Mouse (Mus musculus) thymus, postnatal 36 days (tissue): Measurements from ENCODE around the gene Nsmce1.
"Not testable (repeated sequence)": the region's sequence is repeated elsewhere in the genome, so short reads cannot be mapped to it uniquely, and the experiment has no call there.

Experiments
- DNase-seq, 2 experiments: peaks; one replicate each; pipeline ENCODE4 v3.0.0; 2022; ENCODE audit warnings: mixed read lengths in 2 of 2

Gene Nsmce1

DNA sequence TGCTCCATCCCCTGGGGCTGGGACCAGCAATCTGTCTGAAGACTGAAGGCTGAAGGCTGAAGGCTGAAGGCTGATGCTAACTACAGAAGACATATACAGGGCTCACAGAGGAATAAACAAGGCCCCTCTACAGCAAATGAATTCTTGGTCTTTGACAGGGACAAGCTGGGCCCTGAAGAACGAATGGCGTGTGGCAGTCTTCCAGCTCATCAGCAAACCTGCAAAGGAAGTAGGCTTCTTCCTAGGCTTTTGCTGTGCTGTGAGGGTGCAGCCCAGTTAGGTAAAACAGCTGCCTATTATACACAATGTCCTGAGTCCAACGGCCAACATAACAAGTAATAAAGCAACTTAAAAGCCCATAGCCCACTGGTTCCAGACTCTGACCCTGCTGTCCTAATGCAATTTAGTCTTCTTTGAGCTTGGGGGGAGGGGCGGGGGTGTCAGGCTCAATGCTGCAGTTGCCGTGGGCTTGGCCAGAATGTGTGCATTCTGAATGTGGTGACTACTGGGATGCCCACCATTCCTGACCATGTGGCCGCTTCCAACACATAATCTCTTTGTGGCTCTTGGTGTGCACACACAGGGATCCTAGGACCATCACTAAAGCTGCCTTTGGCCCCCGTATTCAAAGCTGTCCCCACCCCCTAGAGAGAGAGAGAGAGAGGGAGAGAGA lies 61.1 kb downstream of the Nsmce1 start:
- no peak for DNase-seq

GRCm38 (mm10) chr7:125428816-125429500 lies 62.4 kb downstream of the Nsmce1 start:
- not testable (repeated sequence) for DNase-seq

GRCm38 (mm10) chr7:125428381-125428780 lies 63.0 kb downstream of the Nsmce1 start:
- no peak for DNase-seq

GRCm38 (mm10) chr7:125427492-125428090 lies 63.8 kb downstream of the Nsmce1 start:
- no peak for DNase-seq

DNA sequence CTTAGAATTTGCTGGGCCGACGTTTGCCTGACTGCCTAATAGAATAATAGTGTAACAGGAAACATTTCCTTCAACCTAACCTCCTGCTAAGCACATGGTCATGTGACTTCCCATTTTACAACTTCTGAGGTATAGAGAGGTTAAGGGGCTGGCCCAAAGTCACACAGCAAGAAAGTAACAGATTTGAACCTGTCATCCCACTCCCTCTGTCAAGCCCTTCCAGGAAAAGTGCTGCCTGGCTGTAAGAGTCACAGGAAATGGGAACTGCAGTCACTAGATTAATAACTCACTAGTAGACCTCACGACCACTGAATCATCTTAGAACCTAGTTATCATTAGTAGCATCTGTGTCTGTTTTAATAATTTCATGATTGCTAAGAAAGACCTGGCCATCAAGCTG lies 68.3 kb downstream of the Nsmce1 start:
- no peak for DNase-seq

GRCm38 (mm10) chr7:125421911-125422310 lies 69.5 kb downstream of the Nsmce1 start:
- no peak for DNase-seq

DNA sequence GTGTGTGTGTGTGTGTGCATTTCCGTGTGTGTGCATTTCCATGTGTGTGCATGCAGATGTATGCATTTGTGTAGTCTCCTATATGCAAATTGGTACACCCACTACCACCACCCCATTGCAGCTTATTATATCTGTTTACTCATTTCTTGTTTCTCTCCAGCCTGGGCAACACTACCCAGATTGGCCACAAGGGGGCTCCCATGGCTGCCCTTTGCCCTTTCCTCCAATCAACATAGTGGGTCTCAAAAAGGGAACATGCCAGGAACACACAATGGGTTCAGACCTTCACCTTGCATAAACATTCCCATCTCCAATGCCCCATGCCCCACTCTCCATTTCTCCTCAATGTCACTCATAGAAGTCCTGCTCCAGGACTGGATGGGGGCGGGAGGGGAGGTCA lies 71.2 kb downstream of the Nsmce1 start:
- peak; percentile 76 to 82 for DNase-seq

DNA sequence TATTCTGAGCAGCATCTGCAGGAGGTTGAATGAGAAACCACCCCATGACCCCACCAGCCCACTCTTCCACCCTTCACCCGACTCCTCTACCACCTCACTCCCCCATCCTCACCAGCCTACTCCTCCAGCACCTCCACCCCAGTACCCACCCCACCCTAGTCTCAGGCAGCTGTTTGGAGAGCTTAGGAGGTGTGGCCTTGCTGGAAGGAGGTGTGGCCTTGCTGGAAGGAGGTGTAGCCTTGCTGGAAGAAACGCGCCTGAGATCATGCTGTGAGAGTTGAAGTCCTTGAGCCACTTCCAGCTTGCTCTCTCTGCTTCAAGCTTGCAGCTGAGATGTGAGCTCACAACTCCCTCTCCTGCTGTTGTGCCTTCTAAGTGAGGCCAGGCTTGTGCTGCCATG lies 73.0 kb downstream of the Nsmce1 start:
- peak in 1 of 2 experiments; percentile 33 for DNase-seq
